Mouse (Mus musculus) Patski (cell line): ENCODE data around the gene Gpx1. TPM values are rescaled to one million over a fixed set of nuclear protein-coding genes. Genes with fewer than 3 reads are reported as not detected.

Experiments used
- ATAC-seq: fragments of 100-300 bp; one replicate; pipeline ENCODE4 v1.8.0; 2021
- CTCF ChIA-PET: fragments of 350-600 bp; sonication (Branson Sonifier 250); formaldehyde crosslinking; loops from one replicate; lab custom pipeline; 2022; ENCODE audit warnings: inconsistent platforms; lab: Charles Lee
- POLR2A ChIA-PET: fragments of 350-600 bp; sonication (Branson Sonifier 250); formaldehyde crosslinking; loops from one replicate; lab custom pipeline; 2022; ENCODE audit warnings: antibody characterized with exemption, inconsistent platforms; lab: Charles Lee
- DNase-seq: peaks from one replicate; pipeline ENCODE4 v3.0.0-alpha.2; 2011; ENCODE audit warnings: low read depth, low spot score
- H3K27me3 ChIP-seq: fragments of 371-371 bp; one replicate; pipeline ENCODE4 v1.5.1; 2021
- CTCF ChIP-seq: fragments of 100-300 bp; IDR thresholded peaks from one replicate; pipeline ENCODE4 v1.5.1; 2021
- in situ Hi-C: fragments of 300-500 bp; cut with MboI; formaldehyde crosslinking; loops from 3 replicates; pipeline ENCODE4 v1.11.1; 2018; ENCODE audit warnings: low pct_unique_long_range_greater_than_20kb, mixed read lengths
- polyA plus RNA-seq: library from polyadenylated mRNA; unstranded; gene quantifications from one replicate; pipeline ENCODE4 v1.2.3, GENCODE M21; 2021

Gpx1 gene
- polyA plus RNA-seq, 1 experiment from 2014 or later: 372 TPM

DNA sequence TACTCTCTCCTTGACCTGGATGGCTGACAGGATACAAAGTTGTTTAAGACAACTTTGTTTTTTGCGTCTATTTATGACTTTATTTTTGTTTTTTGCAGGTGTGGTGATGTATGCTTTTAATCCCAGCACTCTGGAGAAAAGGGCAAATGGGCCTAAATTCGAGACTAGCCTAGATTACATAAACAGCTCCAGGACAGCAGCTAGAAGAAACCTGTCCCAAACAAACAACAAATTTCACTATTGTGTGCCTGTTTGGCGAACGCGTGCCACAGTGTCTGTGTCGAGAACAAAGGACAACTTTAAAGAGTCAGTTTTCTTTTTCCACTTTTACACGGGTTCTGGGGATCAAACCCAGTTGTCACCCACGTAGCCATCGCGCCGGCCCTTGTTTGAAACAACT is 8.3 kb downstream of the Gpx1 start:
- ChIA-PET CTCF (no interaction called here), POLR2A (no interaction called here)
- in situ Hi-C loops: loop anchor here (5.0 kb wide), 1 partner anchor 40 kb away; the partner anchor contains the start of genes Rhoa and Tcta
- H3K27me3 ChIP-seq: no peaks in the 10 kb centered on the region
- no peak for DNase-seq
- ATAC-seq: no peak
- TF ChIP-seq CTCF: no peak

DNA sequence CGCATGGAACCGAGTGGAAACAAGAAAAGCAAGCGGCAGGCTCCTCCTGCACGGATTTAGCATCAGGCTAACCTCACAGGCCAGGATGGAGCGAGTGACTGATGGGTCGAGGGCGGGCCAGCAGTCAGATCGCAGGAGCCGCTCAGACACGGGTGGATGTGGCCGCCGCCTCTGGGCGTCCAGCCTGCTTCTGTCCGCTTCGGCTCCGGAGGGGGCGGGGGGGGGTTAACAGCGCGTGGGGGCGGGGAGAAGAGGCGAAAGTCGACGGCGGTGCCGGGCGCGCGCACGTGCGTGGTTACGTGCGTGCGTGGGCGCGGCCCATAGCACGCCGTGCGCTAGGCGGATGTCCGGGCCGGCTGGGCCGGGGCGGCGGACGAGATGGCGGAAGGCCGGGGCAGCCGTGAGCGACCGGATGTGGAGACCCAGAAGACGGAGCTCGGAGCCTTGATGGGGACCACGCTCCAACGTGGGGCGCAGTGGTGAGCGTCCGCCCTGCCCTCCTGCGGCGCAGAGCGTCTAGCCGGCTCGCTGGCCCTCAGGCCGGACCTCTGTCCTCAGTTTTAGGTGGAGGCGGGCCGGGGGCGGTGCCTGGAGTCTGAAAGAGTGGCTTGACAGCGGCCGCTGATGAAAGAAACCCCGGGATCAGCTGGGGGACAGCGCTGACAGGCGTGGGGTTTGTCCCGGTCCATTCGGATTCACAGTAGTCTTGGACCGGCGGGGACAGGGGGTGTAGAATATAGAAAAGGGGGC is 9.0 kb downstream of the Gpx1 start, which contains the start of gene Usp4:
Usp4 (plus strand) TSS at position 314 of the 750 bp plus-strand sequence.
- no peak for TF ChIP-seq CTCF
- ChIA-PET CTCF (no interaction called here), POLR2A (interaction anchor here (0.6 to 0.8 kb wide), 3 partner anchors 9 to 115 kb away, joined by 3 to 4 read pairs (median 3); no protein-coding TSS in a partner anchor)
- H3K27me3 ChIP-seq: no peaks in the 10 kb centered on the region
- no peak for DNase-seq
- peak; percentile 90 for ATAC-seq
- in situ Hi-C loops: loop anchor here (5.0 kb wide), 1 partner anchor 40 kb away; the partner anchor contains the start of genes Rhoa and Tcta

DNA sequence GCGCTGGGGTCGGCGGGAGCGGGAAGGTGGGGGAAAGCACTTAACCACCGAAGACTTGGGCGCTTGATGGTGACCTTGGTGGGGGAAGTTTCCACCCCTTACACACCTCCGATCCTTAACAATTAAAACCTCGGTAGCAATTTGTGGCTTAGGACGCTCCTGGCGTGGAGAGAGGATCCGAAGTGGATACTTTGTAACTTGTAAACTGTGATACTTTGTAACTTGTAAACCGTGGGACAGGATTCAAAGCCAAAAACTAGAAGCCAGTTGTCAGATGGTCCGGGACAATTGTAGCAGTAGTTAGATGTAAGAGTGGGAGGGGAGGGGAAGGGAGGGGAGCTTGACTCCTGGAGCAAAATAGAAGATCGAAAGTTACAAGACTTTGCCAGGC is 9.6 kb downstream of the Gpx1 start:
- no peak for TF ChIP-seq CTCF
- POLR2A ChIA-PET: interaction anchor here (0.6 to 0.8 kb wide), 3 partner anchors 10 to 115 kb away, joined by 3 to 4 read pairs (median 3); no protein-coding TSS in a partner anchor
- in situ Hi-C loops: loop anchor here (5.0 kb wide), 1 partner anchor 41 kb away; the partner anchor contains the start of genes Rhoa and Tcta
- peak; percentile 6 for ATAC-seq
- CTCF ChIA-PET: no interaction called here
- DNase-seq: no peak
- no peaks in the 10 kb centered on the region for H3K27me3 ChIP-seq

DNA sequence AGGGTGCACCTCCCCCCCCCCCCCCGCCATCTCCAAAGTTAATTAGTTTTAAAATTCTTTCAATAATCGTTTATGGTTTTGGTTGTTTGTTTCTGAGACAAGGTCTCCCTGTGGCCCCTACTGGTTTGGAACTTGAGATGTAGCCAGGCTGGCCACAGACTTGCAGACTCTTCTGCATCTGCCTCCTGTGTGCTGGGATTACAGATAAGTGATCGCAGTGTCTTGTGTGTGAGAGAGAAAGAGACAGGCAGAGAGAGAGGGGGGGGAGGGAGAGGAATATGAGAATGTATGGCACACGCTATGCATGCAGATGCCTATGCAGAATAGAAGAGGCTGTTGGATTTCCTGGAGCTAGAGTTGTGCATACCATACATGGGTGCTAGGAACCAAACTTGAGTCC is 11.0 kb downstream of the Gpx1 start:
- in situ Hi-C loops: loop anchor here (5.0 kb wide), 1 partner anchor 42 kb away; the partner anchor contains the start of genes Rhoa and Tcta
- POLR2A ChIA-PET: interaction anchor here (0.6 to 1.6 kb wide), 3 partner anchors 11 to 81 kb away, joined by 3 to 4 read pairs (median 4); partner anchors contain the start of genes Gpx1, Rhoa and Tcta
- CTCF ChIA-PET: interaction anchor here (0.8 kb wide), 1 partner anchor 87 kb away, joined by 3 read pairs; the partner anchor contains the start of gene BC048562
- no peak for TF ChIP-seq CTCF
- ATAC-seq: no peak
- no peaks in the 10 kb centered on the region for H3K27me3 ChIP-seq
- no peak for DNase-seq

DNA sequence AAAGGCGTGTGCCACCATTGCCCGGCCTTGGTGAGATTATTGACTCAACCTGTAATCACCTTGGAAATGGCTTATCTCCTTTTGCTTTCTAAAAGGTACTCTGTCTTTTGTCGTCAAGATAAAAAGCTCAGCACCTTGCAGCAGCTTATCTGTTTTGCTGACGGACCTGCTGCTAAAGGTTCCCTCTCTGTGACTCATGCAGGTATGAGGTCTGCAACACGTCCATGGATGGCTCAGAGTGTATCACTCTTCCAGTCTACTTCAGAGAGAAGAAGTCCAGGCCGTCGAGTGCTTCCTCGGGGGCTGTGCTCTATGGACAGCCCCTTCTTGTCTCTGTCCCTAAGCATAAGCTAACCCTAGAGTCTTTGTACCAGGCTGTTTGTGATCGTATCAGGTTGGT is 39.5 kb downstream of the Gpx1 start:
- in situ Hi-C loops: no loop called here
- CTCF ChIA-PET: no interaction called here
- POLR2A ChIA-PET: interaction anchor here (0.8 kb wide), 1 partner anchor 57 kb away, joined by 4 read pairs; no protein-coding TSS in a partner anchor
- no peak for TF ChIP-seq CTCF
- no peaks in the 10 kb centered on the region for H3K27me3 ChIP-seq
- DNase-seq (no peak), ATAC-seq (no peak)

DNA sequence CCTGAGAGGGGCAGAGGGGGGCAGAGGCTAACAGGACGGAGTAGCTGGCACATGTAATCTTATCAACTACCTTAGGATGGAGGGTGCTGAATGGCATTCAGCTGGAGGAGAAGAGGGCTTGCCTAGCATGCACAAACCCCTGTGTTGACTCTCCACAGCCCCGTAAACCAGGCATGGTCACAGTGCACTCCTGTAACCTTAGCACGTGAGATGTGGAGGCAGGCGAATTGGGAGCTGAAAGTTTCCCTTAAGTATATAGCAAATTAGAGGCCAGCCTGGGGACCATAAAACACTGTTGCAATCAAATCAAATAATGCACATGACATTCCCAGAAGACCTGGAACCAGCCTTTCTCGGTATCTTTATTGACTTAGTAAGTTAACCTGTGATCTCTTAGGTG is 40.0 kb downstream of the Gpx1 start:
- POLR2A ChIA-PET: no interaction called here
- in situ Hi-C loops: no loop called here
- no peak for DNase-seq
- no peaks in the 10 kb centered on the region for H3K27me3 ChIP-seq
- TF ChIP-seq CTCF: no peak
- CTCF ChIA-PET: no interaction called here
- ATAC-seq: no peak

DNA sequence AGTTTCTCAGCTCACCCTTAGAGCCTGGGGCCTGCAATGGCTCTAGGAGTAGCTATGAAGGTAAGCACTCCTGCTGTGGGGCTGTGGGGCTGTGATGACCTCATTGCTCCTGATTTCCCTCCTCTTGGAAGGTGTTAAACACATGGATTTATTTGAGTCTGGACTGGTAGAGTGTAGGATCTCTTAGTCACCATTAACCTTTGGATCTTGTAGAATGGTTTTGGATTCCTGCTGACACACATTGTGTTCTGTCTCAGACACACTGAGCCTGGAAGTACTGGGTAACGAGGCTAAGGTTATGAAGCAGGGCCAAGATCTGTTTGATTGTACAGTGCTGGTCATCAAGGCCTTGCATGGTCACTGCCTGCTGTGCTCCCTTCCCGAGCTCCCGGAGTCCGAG is 40.6 kb downstream of the Gpx1 start:
- H3K27me3 ChIP-seq: no peaks in the 10 kb centered on the region
- ChIA-PET POLR2A (no interaction called here), CTCF (no interaction called here)
- no peak for DNase-seq
- in situ Hi-C loops: no loop called here
- ATAC-seq: no peak
- TF ChIP-seq CTCF: no peak

DNA sequence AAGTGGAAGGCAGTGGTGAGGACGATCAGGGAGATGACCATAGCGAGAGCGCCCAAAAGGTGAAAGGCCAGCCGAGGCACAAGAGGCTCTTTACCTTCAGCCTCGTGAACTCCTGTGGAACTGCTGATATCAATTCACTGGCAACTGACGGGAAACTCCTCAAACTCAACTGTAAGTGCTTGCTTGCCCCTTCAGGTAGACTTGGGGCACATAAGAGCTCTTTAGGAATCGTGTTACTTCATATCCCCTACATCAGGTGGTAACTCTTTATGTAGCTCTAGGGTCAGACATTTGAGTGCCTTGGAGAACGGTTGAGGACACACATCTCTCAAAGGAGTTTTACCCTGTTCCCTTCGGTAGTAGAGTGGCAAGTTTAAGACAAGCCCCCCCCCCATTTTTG is 42.7 kb downstream of the Gpx1 start:
- CTCF ChIA-PET: no interaction called here
- DNase-seq: no peak
- in situ Hi-C loops: no loop called here
- ATAC-seq: no peak
- POLR2A ChIA-PET: no interaction called here
- no peak for TF ChIP-seq CTCF
- H3K27me3 ChIP-seq: no peaks in the 10 kb centered on the region

DNA sequence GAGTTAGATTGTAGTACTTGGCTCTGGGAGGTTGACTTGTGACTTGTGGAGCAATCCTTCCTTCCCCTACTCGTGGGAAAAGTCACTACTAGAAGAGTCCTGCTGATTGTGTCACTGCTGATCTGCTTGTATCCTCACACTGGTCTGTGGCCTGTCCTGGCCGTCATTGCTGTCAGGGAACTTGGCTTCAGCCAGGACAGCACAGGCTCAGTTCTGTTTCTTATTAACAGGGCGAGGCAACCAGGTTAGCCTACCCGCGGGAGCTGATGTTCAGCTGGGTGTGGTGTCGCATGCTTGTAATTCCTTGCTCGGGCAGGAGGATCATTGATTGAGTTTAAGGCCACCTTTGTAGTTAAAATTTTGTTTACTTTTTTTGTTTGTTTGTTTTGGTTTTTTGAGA is 46.3 kb downstream of the Gpx1 start:
- ChIA-PET POLR2A (no interaction called here), CTCF (no interaction called here)
- DNase-seq (no peak), ATAC-seq (no peak)
- no peak for TF ChIP-seq CTCF
- in situ Hi-C loops: no loop called here
- H3K27me3 ChIP-seq: no peaks in the 10 kb centered on the region

DNA sequence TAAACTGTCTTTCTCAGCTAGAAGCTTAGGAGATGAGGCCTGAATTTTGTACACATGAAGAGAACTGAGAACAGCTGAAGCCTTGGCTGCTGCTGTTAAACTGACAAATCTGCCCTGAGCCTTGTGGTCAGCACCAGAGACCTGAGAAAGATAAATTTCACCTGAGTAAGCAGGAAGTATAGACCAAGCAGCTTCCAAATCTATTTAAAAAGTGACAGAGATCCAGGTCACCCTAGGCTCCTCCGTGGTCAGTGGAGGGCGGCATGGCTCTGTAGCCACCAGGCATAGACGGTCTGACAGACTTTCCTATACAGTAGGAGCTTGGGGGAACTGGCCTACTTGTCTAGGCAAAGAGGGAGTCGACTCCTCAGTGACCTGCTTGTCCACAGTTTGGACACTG is 48.1 kb downstream of the Gpx1 start:
- no peak for TF ChIP-seq CTCF
- ATAC-seq: no peak
- no peaks in the 10 kb centered on the region for H3K27me3 ChIP-seq
- in situ Hi-C loops: no loop called here
- ChIA-PET CTCF (interaction anchor here (0.9 to 1.4 kb wide), 2 partner anchors 12 to 24 kb away, joined by 3 to 6 read pairs; no protein-coding TSS in a partner anchor), POLR2A (no interaction called here)
- DNase-seq: no peak

DNA sequence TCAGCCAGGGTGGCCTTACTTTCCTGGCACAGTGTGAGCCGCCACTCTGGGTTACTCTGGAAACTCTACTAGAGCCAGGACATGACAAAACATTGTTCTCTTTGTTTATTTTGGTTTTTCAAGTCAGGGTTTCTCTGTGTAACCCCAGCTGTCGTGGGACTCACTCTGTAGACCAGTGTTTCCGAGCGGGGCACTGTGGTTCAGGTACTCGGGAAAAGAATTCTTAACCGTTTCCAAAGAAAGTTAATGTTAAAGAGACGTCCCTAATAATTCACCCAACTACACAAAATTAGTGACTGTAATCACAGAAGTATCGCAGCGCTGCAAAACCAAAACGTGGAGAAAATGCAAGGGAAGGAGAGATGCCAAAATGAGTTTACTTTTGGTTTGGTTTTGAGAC is 49.9 kb downstream of the Gpx1 start:
- no peak for DNase-seq
- POLR2A ChIA-PET: no interaction called here

More for the DNA sequence above, 49.9 kb downstream of the Gpx1 start:
- no peak for ATAC-seq
- CTCF ChIA-PET: interaction anchor here (1.6 kb wide), 1 partner anchor 9 kb away, joined by 3 read pairs; no protein-coding TSS in a partner anchor
- no peaks in the 10 kb centered on the region for H3K27me3 ChIP-seq
- in situ Hi-C loops: no loop called here
- no peak for TF ChIP-seq CTCF
